Mouse (Mus musculus) layer of hippocampus, postnatal 14 days (tissue): ENCODE data around the gene Agrn. TPM values are rescaled to one million over a fixed set of nuclear protein-coding genes. Genes with fewer than 3 reads are reported as not detected.
A peak's percentile ranks its signal among the peaks of the same experiment; 100 is the strongest.
"Not testable (repeated sequence)": the region's sequence is repeated elsewhere in the genome, so short reads cannot be mapped to it uniquely, and the experiment has no call there.

ENCODE experiments used
- DNase-seq, 2 experiments: peaks; one replicate each; pipeline ENCODE4 v3.0.0; 2021 to 2022; ENCODE audit warnings: low spot score in 2 of 2, mixed read lengths in 1 of 2
- microRNA-seq, 2 experiments: library from miRNA; unstranded; fragments of <30 nt; microRNA quantifications; one replicate each; pipeline ENCODE4 v1.2.0; 2021
- total RNA-seq, 2 experiments: library from RNA; stranded (reverse); gene quantifications; 2 replicates each; pipeline ENCODE4 v1.2.3; 2021

Agrn gene
- total RNA-seq, 2 experiments from 2014 or later = 209 to 213 TPM

DNA sequence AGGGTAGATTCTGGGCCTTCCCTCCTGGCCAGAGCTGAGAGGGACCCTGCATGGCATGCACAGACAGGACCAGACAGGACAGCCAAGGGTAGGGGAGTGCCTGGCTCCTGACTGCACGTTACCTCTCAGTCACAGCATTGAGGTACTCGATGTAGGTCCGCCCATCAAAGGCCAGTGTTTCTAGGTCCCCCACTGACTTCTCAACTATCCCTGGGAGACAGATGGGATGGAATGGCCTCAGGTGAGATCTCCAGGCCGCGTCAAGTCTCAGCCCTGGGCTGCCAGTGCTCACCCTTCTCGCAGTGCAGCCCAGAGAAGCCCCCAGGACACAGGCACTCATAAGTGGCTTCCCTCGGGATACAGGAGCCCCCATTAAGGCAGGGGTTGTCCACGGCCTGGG, 28.7 kb downstream of the Agrn start:
- DNase-seq = peak in 1 of 2 experiments; percentile 0

DNA sequence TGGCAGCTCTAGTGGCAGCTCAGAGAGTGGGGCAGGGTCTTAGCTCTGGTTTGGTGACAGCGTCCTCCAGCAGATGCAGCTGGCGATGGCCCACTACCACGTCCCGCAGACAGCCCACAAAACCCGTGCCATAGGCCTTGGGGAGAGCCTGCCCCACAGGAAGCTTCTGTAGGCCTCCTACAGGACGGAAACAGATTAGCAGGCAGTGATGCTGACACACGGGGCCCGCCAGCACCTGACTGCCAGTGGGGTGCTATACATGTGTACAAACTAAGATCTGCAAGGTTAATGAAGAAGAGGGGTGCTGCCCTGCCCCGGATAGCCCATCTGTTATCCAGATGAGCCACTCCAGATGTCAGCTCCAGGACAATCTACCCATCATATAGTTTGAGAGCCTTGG, 30.8 kb downstream of the Agrn start:
- no peak for DNase-seq

DNA sequence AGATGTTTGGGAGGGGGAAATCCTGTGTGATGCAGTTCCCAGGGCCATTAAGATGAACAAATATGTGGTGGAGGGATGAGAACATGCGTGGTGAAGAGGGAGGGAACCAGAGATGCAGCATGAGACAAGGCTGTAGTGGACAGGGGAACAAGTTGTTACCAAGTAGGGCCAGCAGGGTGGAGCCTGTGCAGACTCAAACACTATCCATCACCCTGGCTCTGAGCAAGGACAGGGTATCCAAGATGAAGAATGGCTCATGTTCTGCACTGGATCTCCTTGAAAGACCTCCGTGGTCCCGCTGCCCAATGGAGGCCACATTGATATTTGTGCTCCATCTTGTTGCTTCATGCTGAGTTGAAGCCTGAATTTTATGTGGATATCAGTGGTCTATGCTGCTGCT, 42.5 kb downstream of the Agrn start:
- no peak for DNase-seq

DNA sequence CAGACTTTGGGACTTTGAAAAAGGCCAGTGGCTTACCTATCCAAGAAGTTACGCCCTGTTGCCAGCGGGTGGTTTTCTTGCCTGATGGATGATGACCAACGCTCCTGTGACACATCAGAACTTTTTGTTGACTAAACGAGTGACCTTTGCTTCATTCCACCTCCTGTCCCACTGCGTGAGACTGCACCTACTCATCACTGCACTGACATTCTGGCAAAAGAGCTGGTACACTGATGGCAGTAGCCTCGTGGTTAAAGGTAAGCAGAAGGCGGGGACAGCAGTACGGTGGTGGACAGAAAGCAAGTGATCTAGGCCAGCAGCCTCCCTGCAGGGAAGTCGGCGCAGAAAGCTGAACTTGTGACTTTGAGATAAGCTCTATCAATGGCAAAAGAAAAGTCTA, 46.4 kb downstream of the Agrn start:
- not testable (repeated sequence) for DNase-seq

DNA sequence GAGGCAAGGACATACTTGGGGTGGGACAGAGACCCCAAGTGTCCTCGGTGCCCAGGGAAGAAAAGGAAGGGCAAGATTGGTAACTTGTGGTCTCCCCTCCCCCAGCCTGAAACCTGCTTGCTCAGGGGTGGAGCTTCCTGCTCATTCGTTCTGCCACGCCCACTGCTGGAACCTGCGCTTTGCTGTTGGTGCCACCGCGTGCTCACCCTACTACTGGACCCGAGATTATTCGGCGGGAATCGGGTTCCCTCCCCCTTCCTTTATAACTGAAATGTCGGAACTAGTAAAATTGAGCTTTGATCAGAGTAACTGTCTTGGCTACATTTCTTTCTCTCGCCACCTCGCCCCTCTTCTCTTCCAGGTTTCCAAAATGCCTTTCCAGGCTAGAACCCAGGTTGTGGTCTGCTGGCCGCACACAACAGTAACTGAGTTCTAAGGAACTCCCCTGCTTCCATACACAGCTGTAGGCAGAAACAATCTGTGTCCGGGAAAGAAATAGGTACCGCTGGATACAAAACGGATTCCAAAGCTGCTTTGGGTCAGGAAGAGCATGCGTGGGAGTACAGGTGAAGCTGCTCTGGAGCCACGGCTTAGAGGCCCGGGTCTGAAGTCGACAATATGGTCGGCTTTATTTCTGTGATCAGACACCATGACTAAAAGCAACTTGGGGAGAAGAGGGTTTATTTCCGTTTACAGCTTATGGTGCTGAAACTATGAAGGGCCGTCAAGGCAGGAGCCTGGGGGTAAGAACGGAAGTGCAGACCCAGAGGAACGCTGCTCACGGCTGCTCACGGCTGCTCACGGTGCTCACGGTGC, 60.8 kb downstream of the Agrn start:
- no peak for DNase-seq

DNA sequence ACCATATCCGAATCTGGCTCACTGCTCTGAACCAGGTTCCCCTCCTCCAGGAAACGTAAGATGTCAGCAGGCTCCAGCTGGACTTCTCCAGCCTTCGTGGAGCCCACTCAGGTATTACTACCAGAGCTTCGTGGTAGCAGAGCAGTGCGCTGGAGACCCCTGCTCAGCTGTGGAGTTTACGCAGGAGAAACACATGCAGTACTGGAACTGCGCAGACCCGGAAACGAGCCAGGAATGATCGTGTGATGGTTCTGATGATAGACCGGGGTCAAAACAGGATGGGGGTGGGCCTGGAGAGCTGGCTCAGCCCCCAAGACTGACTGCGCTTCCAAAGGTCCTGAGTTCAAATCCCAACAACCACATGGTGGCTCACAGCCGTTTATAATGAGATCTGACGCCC, 61.5 kb downstream of the Agrn start:
- DNase-seq = no peak

DNA sequence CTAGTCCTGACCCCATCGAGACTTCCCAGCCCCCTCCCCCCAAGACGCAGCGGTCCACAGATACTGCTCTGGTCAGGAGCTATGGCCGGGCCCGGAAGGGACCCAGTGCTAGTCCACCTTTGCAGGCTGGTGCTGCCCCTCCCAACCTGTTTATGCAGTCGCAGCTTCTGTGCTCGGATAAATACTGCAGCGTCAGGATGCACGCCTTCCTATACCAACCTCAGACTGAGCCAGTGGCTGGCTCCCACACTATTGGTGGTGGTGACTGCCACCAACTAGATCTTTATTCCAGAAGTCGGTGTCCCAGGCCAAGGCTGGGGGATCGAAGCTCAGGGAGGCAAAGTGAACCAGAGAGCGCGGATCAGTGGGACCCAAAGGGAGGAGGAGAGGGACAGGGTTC, 62.2 kb downstream of the Agrn start:
- no peak for DNase-seq

DNA sequence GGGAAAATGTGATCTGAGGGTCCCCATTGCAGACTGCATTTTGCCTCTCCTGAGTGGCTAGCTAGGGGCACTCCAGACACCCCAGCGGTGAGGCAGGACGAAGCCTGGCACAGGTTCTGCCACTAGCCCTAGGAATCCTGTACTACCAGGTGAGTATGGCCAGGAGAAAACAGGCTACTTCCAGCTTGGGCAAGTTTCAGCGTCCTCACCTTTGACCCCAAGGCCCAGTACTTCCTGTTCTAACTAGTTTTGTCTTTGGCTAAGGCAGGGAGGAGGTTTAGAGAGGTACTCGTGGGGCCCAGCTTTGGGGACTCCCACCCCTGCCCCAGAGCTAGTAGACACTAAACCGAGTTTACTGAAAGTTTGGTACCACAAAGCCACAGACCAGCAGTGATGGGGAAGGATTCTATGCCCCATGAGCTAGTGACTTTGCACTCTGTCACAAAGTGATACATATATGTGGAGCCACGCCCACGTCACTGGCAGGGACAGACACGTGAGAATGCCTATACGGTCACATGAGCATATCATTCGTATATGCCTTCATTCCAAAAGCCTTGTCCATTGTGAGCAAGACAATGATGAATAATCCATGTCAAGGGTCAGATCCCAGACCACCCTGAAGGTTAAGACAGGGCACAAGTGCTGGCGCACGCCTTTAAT, 63.2 kb downstream of the Agrn start:
- no peak for DNase-seq

DNA sequence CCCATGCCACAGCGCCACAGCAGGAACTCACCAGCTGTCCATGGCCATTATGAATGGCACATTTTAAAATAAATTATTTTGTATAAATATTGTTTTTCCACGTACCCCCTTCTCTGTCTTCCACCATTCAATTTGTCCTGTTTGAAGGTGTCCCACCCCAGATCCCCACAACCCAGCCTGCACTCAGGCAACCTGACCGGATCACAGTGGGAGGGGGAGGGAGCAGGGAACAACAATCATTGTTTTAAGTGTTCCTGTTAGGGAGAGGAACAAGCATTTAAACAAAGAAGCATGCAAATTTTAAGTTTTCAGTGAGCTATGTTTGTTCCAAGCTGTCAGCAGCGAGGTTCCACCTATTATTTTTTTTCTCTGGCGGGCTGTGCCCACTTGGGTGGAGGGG, 64.0 kb downstream of the Agrn start:
- no peak for DNase-seq

DNA sequence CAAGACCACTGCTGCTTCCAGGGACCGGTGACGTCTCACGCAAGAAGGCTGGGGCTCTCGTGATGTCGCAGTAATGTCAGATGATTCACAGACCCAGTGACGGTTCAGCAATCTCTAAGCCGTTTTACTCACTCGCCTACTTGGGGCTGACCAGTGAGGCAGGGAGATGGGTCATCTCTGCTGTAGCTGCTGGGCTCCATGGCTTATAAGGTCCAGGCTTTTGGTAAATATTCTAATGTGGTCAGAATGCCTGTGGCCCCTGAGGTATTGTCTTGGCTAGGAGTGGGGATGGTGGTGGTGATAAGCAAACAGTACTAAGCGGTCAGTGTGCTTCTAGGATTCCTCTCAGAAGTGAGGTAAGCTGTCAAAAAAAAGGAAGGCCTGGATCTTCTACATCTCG, 66.3 kb downstream of the Agrn start:
- no peak for DNase-seq

DNA sequence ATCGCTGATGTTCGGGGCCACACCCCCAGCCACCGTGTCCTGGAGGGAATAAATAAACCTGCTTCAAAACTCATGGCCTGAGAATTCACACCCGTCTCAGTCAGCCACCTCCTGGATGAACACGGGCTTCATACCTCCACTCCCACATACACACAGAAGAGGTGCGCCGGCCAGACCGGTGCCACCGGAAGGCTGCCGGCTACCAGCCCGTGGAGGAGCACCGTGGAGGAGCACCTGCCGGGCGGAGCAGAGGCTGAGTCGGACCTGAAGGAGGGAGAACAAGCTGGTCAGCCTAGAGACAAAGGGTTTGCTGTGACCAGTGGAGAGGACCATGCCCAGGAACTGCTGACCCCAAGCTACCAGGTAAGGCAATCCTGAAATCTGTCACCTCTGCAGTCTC, 66.9 kb downstream of the Agrn start, which contains the start of gene Rnf223:
Rnf223 (plus strand) TSS at position 78 of the 400 bp plus-strand sequence.
- no peak for DNase-seq

DNA sequence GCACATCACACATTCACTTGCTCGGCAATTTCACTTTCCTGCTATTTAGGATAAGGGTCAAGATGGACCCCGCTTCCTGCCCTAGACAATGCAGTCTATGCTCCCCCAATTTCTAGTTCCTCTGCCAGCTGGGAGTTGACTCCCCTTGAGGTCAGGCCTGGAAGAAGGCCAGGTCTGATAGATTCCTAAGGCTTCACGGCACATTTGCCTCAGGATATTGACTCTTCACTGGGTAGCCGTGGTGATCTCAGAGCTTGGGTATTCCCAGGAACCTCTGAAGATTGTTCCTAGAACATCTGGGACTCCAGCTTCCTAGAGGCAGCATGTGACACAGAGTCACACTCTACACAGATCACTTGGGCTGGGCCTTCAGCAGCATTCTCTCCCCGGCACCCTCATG, 68.5 kb downstream of the Agrn start:
- no peak for DNase-seq

DNA sequence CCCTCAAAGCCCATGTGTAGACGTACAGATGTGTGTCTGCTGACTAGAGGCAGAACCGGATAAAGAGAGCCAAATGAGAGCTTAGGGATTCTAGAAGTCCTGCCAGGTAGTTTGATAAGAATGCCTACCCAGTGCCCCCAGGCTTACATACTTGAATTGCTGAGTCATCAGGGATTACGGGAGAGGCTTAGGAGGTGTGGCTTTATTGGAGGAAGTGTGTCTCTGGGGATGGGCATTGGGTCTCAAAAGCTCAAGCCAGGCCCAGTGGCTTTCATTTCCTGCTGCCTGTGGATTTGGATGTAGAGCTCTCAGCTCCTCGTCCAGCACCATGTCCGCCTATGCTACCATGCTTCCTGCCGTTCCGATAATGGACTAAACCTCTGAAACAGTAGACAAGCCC, 70.4 kb downstream of the Agrn start:
- DNase-seq = no peak

DNA sequence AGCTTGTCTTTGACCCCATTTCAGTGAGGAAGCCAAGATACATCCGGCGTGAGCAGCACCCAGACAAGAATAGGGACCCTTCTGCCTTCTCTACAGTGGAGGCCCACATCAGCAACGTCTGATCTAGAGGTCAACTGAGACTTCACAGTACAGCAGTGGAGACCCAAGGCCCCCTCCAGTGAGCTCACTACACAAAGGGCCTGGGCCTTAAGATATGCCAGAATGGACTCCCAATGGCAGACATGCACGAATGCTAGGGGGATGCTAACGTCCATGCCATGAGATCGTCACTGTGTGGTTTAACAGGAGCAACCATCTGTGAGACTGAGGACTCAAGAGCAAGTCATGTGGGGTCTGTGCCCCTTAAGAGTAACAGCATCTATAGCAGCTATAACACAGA, 71.9 kb downstream of the Agrn start:
- DNase-seq = no peak

DNA sequence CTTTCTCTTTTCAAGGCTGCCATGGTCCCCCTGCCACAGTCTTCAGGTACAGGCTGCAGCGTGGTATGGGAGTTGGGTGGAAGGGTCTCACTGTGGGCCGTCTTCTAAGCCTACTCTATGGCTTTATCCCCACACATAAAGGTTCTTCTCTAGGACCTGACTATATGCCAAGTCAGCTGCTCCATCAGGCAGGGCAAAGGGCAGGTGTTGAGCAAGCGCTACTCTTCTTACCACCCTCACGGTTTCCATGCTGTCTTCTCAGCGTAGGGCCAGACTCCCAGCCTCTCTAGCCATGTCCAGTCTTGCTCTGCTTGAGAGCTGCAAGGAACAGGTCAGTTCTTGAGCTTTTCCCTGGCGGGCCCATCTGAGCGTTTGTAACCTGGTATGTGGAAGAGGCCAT, 73.2 kb downstream of the Agrn start:
- DNase-seq = no peak

Small RNA genes within 50 kb of the gene (microRNA-seq; reads per million reads assigned to microRNA genes)
- 3.8 to 4.2 reads per million in 2 experiments for gene Mir7658

Other genes with a start within 250 kb of the Agrn start
- 10 to 100 TPM; 15.9 to 21.1 TPM for gene C1qtnf12, start 235.2 kb downstream of the Agrn start, total RNA-seq
- 1 to 10 TPM; 9.0 to 9.7 TPM for gene B3galt6, start 204.8 kb downstream of the Agrn start, total RNA-seq
- 100 to 1,000 TPM; 154 to 157 TPM for gene Sdf4, start 204.6 kb downstream of the Agrn start, total RNA-seq
- 1 to 10 TPM; 1.0 to 1.1 TPM for gene Tnfrsf4, start 183.6 kb downstream of the Agrn start, total RNA-seq
- gene Tnfrsf18, start 171.3 kb downstream of the Agrn start, total RNA-seq = not detected
- gene Ttll10, start 138.1 kb downstream of the Agrn start, total RNA-seq = under 1 TPM in 1 of 2 experiments, not detected in 1; 0.14 TPM
- 10 to 100 TPM; 23.8 to 26.6 TPM for gene 9430015G10Rik, start 87.5 kb downstream of the Agrn start, total RNA-seq
- gene Rnf223, start 67.0 kb downstream of the Agrn start, total RNA-seq = under 1 TPM; 0.55 to 0.65 TPM
- under 1 TPM; 0.55 to 0.76 TPM for gene Isg15, start 3.3 kb upstream of the Agrn start, total RNA-seq
- gene AW011738, start 5.8 kb upstream of the Agrn start, total RNA-seq = 1 to 10 TPM; 6.5 to 6.7 TPM
- gene Perm1, start 18.4 kb upstream of the Agrn start, total RNA-seq = under 1 TPM; 0.25 to 0.33 TPM
- gene Plekhn1, start 37.4 kb upstream of the Agrn start, total RNA-seq = 10 to 100 TPM; 37.7 to 38.4 TPM
- 10 to 100 TPM; 60.7 to 61.1 TPM for gene Noc2l, start 38.5 kb upstream of the Agrn start, total RNA-seq
- gene Samd11, start 58.2 kb upstream of the Agrn start, total RNA-seq = 1 to 10 TPM; 2.7 to 5.3 TPM
- not detected for gene Vmn2r-ps159, start 133.6 kb upstream of the Agrn start, total RNA-seq